Mouse (Mus musculus) liver, embryonic 14.5 days (tissue): ENCODE measurements around the gene Clrn3. TPM values are rescaled to one million over a fixed set of nuclear protein-coding genes. Genes with fewer than 3 reads are reported as not detected.

ENCODE experiments used
- ATAC-seq: fragments of 200-750 bp; cut with Nextera tagmentation; 2 replicates; pipeline ENCODE4 v1.8.0; 2017; ENCODE audit warnings: moderate number of reproducible peaks, mild to moderate bottlenecking, moderate library complexity; ENCODE audit not compliant: insufficient read depth
- DNase-seq, 3 experiments: peaks; one replicate each; pipeline ENCODE4 v3.0.0-alpha.2; 2012 to 2013; ENCODE audit warnings: low read depth in 3 of 3, low spot score in 3 of 3
- H3K27ac ChIP-seq: fragments of 300-500 bp; sonication (generic); 2 replicates; pipeline ENCODE4 v1.5.1; 2014; ENCODE audit warnings: moderate library complexity, mild to moderate bottlenecking, control low read depth, inconsistent platforms
- H3K27me3 ChIP-seq: fragments of 300-500 bp; sonication (generic); 2 replicates; pipeline ENCODE4 v1.6.1; 2014; ENCODE audit warnings: mild to moderate bottlenecking, low read length, moderate library complexity; ENCODE audit not compliant: control insufficient read depth, insufficient read depth
- H3K36me3 ChIP-seq: fragments of 300-500 bp; sonication (generic); replicated peaks from 2 replicates; pipeline ENCODE4 v1.6.1; 2014; ENCODE audit warnings: low read depth; ENCODE audit not compliant: control insufficient read depth, insufficient read depth
- H3K4me1 ChIP-seq, 2 experiments: fragments of 200-500 bp in 1 of 2; fragments of 300-500 bp in 1 of 2; sonication (generic) in 1 of 2; replicated peaks; 2 replicates each; pipeline ENCODE4 v1.6.1; 2012 to 2014; ENCODE audit warnings: antibody characterized with exemption in 1 of 2, inconsistent platforms in 1 of 2, low read length in 1 of 2; ENCODE audit not compliant: control insufficient read depth in 2 of 2, insufficient read depth in 2 of 2
- H3K4me2 ChIP-seq: fragments of 300-500 bp; sonication (generic); 2 replicates; pipeline ENCODE4 v1.6.1; 2014; ENCODE audit warnings: low read depth, mild to moderate bottlenecking, control low read depth, moderate library complexity
- H3K4me3 ChIP-seq, 2 experiments: fragments of 200-500 bp in 1 of 2; fragments of 300-500 bp in 1 of 2; sonication (generic) in 1 of 2; 2 replicates each; pipeline ENCODE4 v1.5.1; 2012 to 2014; ENCODE audit warnings: low read depth in 2 of 2, low read length in 2 of 2, mild to moderate bottlenecking in 2 of 2, control low read depth in 1 of 2, inconsistent platforms in 1 of 2, moderate library complexity in 1 of 2; ENCODE audit not compliant: insufficient read depth in 1 of 2
- H3K9ac ChIP-seq: fragments of 300-500 bp; sonication (generic); replicated peaks from 2 replicates; pipeline ENCODE4 v1.6.1; 2014; ENCODE audit warnings: mild to moderate bottlenecking, control low read depth, moderate library complexity
- H3K9me3 ChIP-seq: fragments of 300-500 bp; sonication (generic); 2 replicates; pipeline ENCODE4 v1.6.1; 2016; ENCODE audit warnings: low read length, mixed read lengths; ENCODE audit not compliant: control insufficient read depth
- CTCF ChIP-seq: IDR thresholded peaks from 2 replicates; pipeline ENCODE4 v1.5.1; 2016; ENCODE audit warnings: antibody characterized with exemption, low read depth, control low read depth
- EP300 ChIP-seq: IDR thresholded peaks from 2 replicates; pipeline ENCODE4 v1.6.1; 2016; ENCODE audit warnings: antibody characterized with exemption, low read depth
- WGBS: fragments of 180-500 bp; shearing (Covaris S2); extraction: QIAGEN DNeasy Blood & Tissue Kit; methylation state at CpG from one replicate; pipeline ENCODE4 v1.1.7; 2014; ENCODE audit not compliant: insufficient replicate concordance; 5-methylcytosine and 5-hydroxymethylcytosine counted together
- polyA plus RNA-seq, 2 experiments: library from polyadenylated mRNA; depleted of rRNA in 1 of 2; stranded (reverse) in 1 of 2; unstranded in 1 of 2; fragments of >200 nt; fragmentation: Nextera tagmentation in 1 of 2; extraction: Ambion mirVana in 1 of 2; gene quantifications; 2 replicates each; pipeline versions ENCODE4 v1.2.1 to v1.2.3; 2012 to 2014

Clrn3 gene
- polyA plus RNA-seq, 2 experiments, result not detected

DNA sequence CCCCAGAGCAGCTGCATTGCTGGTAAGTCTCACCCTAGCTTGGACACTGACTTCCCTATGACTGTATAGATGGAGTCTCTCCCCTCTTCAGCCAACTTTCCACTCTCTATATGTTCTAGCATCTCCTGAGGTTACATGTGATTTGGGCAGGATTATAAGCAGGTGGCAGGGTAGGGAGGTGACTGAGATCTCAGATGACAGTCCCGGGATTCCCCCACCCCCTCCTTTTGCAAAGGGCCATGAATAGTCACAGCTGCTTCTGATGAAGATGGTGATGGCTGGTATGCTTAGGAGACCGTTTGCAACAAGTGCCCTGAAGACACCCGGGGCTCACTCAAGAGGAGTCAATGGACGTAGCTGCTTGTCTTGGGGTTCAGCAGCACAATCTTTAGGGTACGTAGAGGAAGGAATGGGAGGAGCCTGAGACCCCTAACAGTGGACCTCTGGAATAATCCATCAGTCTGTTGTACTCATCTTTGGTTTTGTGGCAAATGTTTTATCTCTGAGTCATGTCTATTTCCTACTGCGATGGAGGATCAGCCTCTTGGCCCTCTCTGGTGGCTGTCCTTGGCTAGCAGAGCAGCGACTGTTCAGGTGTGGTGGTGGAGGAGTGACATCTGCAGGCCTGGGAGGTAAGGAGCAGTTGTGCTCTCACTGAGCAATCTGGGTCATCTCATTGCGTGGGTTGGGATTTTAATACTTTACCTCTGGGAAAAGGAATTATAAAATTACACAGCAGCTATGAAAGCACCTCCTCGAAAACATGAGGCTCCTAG is 38.5 kb downstream of the Clrn3 start:
- no peak for DNase-seq
- Histone ChIP-seq H3K27ac (no peak overlapping the region), H3K4me3 (no peak overlapping the region), H3K27me3 (no peaks in the 10 kb centered on the region), H3K9me3 (no peaks in the 10 kb centered on the region), H3K4me1 (no peaks in the 10 kb centered on the region), H3K4me2 (no peak overlapping the region), H3K9ac (no peak overlapping the region), H3K36me3 (no peaks in the 10 kb centered on the region)
- TF ChIP-seq CTCF (no peak), EP300 (no peak)
- 55% methylated on average over 9 of the region's 9 CpGs for WGBS
- no peak for ATAC-seq

DNA sequence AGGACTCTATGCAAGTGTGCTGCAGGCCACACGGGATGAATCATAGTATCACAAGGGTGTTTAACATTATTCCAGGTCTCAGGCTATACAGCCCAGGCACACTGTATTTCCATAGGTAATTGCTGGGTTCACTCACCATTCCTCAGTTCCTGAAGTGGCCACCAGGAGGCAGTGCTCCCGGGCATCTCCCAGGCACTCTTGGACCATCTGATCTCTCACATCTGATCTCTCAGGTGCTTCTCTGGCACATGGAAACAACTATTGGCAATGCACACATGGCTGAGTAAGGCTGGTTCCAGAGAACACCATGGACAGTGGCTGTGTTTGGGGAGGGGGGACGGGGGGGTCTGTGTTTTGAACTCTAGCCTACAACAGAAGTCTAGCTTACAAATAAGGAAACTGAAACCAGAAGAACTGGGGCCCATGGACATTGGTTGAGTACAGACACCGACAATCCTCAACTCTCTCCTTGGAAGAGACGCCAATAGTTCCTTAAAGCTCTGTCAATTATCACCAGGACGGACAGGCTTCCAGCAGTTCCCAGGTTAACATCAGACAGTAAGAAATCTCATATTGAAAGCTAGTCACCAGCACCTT is 40.1 kb downstream of the Clrn3 start:
- 52% methylated on average over 6 of the region's 6 CpGs for WGBS
- DNase-seq, result no peak

DNA sequence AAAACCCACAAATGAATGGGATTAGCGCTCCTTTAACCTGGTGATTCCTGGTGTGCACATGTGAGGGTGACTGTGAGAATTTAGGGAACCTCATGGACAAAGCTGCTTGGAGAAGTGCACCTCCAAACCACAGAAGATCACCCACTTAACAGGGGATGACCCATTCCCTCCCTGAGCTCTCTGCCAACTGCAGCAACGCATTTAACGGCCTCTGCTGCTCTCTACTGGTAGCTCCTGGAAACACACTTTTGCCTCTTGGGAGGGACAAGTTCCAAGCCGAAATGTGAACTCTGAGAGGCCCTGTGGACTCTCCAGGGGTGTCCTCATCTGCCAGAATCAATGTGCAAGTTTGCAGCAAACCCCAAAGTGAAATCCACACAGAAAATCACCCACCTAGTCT is 41.0 kb downstream of the Clrn3 start:
- H3K4me1 ChIP-seq, result no peaks in the 10 kb centered on the region
- DNase-seq (peak in 2 of 3 experiments; percentile 15 to 26), ATAC-seq (no peak)
- 16% methylated on average over 4 of the region's 4 CpGs for WGBS
- no peaks in the 10 kb centered on the region for H3K9me3 ChIP-seq
- H3K4me2 ChIP-seq, result no peak overlapping the region
- H3K9ac ChIP-seq, result no peak overlapping the region
- no peak overlapping the region for H3K27ac ChIP-seq
- H3K27me3 ChIP-seq, result no peaks in the 10 kb centered on the region; the same call in 1 of the 2 replicates
- H3K36me3 ChIP-seq, result no peaks in the 10 kb centered on the region
- no peak overlapping the region for H3K4me3 ChIP-seq
- TF ChIP-seq EP300 (no peak), CTCF (peak; percentile 83)

More for the DNA sequence above, 40.1 kb downstream of the Clrn3 start:
- ATAC-seq, result no peak
- TF ChIP-seq CTCF (peak; percentile 76), EP300 (no peak)
- no peak overlapping the region for H3K4me3 ChIP-seq
- no peak overlapping the region for H3K4me2 ChIP-seq
- H3K9ac ChIP-seq, result no peak overlapping the region
- no peaks in the 10 kb centered on the region; the same call in 1 of the 2 replicates for H3K27me3 ChIP-seq
- H3K27ac ChIP-seq, result no peak overlapping the region
- H3K36me3 ChIP-seq, result no peaks in the 10 kb centered on the region
- H3K9me3 ChIP-seq, result no peaks in the 10 kb centered on the region
- no peaks in the 10 kb centered on the region for H3K4me1 ChIP-seq

DNA sequence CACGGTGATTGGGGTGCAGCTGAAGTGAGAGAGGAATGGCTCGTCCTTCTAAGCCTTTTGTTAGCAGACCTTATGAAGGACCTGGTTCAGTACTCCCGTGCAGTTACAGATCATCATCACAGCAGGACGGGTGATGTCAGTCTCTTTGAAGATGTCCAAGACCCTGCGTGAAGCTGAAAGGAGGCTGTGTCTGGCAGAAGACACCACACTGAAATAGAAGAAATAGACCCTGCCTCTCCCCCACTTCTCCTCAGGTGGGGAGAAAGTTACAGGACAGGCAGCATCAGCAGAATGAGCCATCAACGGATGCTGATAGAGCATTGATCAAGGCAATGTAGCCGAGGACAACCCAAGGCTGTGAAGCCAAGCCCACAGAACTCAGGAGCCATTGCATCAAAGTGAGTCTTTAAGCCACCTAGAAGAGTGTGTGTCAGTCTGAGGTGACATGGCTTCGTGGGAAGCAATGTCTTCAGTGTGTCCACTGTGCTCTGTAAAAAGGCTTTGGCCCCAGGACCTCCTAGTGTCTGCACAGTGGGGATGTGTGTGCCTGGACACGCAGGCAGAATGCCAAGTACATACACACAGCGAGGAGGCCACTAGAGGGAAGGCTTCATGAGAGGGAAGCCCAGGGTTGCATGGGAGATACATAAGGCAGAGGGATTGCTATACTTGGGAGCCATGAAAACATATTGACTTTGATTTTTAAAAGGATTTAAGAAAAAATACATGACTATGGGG is 41.6 kb downstream of the Clrn3 start:
- H3K9me3 ChIP-seq, result no peaks in the 10 kb centered on the region
- ATAC-seq, result no peak
- no peak overlapping the region for H3K4me2 ChIP-seq
- H3K4me1 ChIP-seq, result no peaks in the 10 kb centered on the region
- H3K9ac ChIP-seq, result no peak overlapping the region
- TF ChIP-seq CTCF (no peak), EP300 (no peak)
- H3K36me3 ChIP-seq, result no peaks in the 10 kb centered on the region
- no peak for DNase-seq
- H3K4me3 ChIP-seq, result no peak overlapping the region
- H3K27ac ChIP-seq, result no peak overlapping the region
- no peaks in the 10 kb centered on the region; the same call in 1 of the 2 replicates for H3K27me3 ChIP-seq
- WGBS, result 53% methylated on average over 10 of the region's 10 CpGs

DNA sequence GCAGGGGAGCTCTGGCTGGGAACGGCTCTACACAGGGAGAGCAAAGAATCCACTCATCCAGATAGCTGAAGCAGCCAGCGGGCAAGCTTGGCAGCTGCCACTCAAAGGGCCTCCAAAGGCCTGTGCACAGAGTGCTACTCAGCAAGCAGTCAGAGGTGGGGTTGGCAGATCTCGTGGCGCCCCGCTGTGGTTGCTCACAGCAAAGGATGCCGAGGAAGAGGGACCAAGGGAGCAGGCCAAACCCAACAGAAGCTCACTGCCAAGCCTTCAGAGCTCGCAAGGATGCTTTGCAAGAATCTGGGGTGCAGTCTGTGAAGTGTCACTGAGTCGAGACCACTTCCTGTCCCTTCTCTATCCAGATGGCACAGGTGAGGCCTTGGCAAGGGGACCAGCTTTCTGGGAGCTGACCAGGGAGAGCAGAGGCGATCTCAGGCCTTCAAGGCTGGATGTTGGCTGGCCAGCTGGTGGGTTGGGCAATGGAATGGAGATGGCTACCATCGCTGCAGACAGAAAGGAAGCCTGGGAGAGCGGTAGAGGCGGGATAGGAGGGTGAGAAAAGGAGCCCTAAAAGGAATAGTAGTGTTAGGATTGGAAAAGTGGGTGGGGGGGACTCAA is 42.6 kb downstream of the Clrn3 start:
- H3K4me2 ChIP-seq, result no peak overlapping the region
- H3K4me3 ChIP-seq, result no peak overlapping the region
- H3K9me3 ChIP-seq, result no peaks in the 10 kb centered on the region
- H3K9ac ChIP-seq, result no peak overlapping the region
- DNase-seq, result no peak
- no peak for ATAC-seq
- H3K36me3 ChIP-seq, result no peaks in the 10 kb centered on the region
- H3K27me3 ChIP-seq, result no peaks in the 10 kb centered on the region; the same call in 1 of the 2 replicates
- WGBS, result 17% methylated on average over 12 of the region's 12 CpGs
- no peaks in the 10 kb centered on the region for H3K4me1 ChIP-seq
- TF ChIP-seq EP300 (no peak), CTCF (peak; percentile 25; the same call in 1 of the 2 replicates)
- no peak overlapping the region for H3K27ac ChIP-seq
